8 mouse cellular contexts compared by ENCODE assay signal in genomic region chr9:21591127-21591830, GRCm38 (mm10). TPM values are rescaled to one million over a fixed set of nuclear protein-coding genes. Genes with fewer than 3 reads are reported as not detected.
DNase-seq lines count a peak whose midpoint lies in the region; ATAC-seq lines count a peak whose summit lies in the region.

No protein-coding gene starts in this region.

- H3K27me3 ChIP-seq in liver, embryonic 12.5 days (replicated peaks), result no peaks in the 10 kb centered on the region
- H3K27me3 ChIP-seq in intestine, embryonic 16.5 days (replicated peaks; ENCODE audit: control insufficient read depth, insufficient read depth, low read length), result no peaks in the 10 kb centered on the region
- H3K27me3 ChIP-seq in neural tube, embryonic 14.5 days (ENCODE audit: control insufficient read depth, insufficient read depth, low read length), result peaks cover 3% of the 10 kb centered on the region; the same call in 1 of the 2 replicates

- H3K4me2 ChIP-seq in liver, embryonic 12.5 days, result peak overlapping the region; percentile 96
- H3K4me2 ChIP-seq in intestine, embryonic 16.5 days (ENCODE audit: low read depth, low read length), result peak overlapping the region; percentile 82
- H3K4me2 ChIP-seq in neural tube, embryonic 14.5 days (ENCODE audit: low read depth, low read length), result peak overlapping the region; percentile 87; the same call in 1 of the 2 replicates

- peaks cover 35% of the 10 kb centered on the region for H3K4me1 ChIP-seq in liver, embryonic 12.5 days
- peaks cover 18% of the 10 kb centered on the region for H3K4me1 ChIP-seq in intestine, embryonic 16.5 days (ENCODE audit: control insufficient read depth, insufficient read depth, low read length)
- peaks cover 23% of the 10 kb centered on the region for H3K4me1 ChIP-seq in neural tube, embryonic 14.5 days (ENCODE audit: control insufficient read depth, insufficient read depth, low read length)

- no peaks in the 10 kb centered on the region for H3K9me3 ChIP-seq in liver, embryonic 12.5 days (replicated peaks)
- no peaks in the 10 kb centered on the region for H3K9me3 ChIP-seq in intestine, embryonic 16.5 days (ENCODE audit: control insufficient read depth, low read length)
- no peaks in the 10 kb centered on the region for H3K9me3 ChIP-seq in neural tube, embryonic 14.5 days (ENCODE audit: control insufficient read depth, low read length)

- H3K27ac ChIP-seq in liver, embryonic 12.5 days, result peak overlapping the region; percentile 81; the same call in 1 of the 2 replicates
- no peak overlapping the region for H3K27ac ChIP-seq in intestine, embryonic 16.5 days (ENCODE audit: low read length)
- no peak overlapping the region for H3K27ac ChIP-seq in neural tube, embryonic 14.5 days (ENCODE audit: low read depth, low read length)

- H3K9ac ChIP-seq in liver, embryonic 12.5 days, result no peak overlapping the region
- peak overlapping the region; percentile 96; the same call in 1 of the 2 replicates for H3K9ac ChIP-seq in intestine, embryonic 16.5 days (ENCODE audit: low read depth, low read length)
- no peak overlapping the region for H3K9ac ChIP-seq in neural tube, embryonic 14.5 days (replicated peaks; ENCODE audit: low read depth, low read length)

- no peak overlapping the region; the same call in 1 of the 2 replicates for H3K4me3 ChIP-seq in liver, embryonic 12.5 days
- H3K4me3 ChIP-seq in intestine, embryonic 16.5 days (ENCODE audit: low read length), result no peak overlapping the region
- H3K4me3 ChIP-seq in neural tube, embryonic 14.5 days (ENCODE audit: low read depth, low read length), result peak overlapping the region; percentile 96; the same call in 1 of the 2 replicates

- peaks cover 65% of the 10 kb centered on the region for H3K36me3 ChIP-seq in liver, embryonic 12.5 days
- peaks cover 11% of the 10 kb centered on the region; the same call in 1 of the 2 replicates for H3K36me3 ChIP-seq in intestine, embryonic 16.5 days (ENCODE audit: control insufficient read depth, insufficient read depth, low read length)
- H3K36me3 ChIP-seq in neural tube, embryonic 14.5 days (ENCODE audit: control insufficient read depth, insufficient read depth, low read length), result peaks cover 51% of the 10 kb centered on the region

- WGBS in liver, embryonic 12.5 days (ENCODE audit: insufficient replicate concordance), result 73% methylated on average over 6 of the region's 6 CpGs
- WGBS in intestine, embryonic 16.5 days, result 82% methylated on average over 6 of the region's 6 CpGs
- 89% methylated on average over 6 of the region's 6 CpGs for WGBS in neural tube, embryonic 14.5 days

- DNase-seq in cerebellum, adult 9-10 months, result peak; percentile 34
- no peak for DNase-seq in cerebellum, adult 8-10 months
- DNase-seq in liver, result no peak
- DNase-seq in embryo, embryonic 10 days (ENCODE audit: low spot score), result no peak
- no peak for DNase-seq in testis, postnatal 10 days (ENCODE audit: low spot score)

- no peak for ATAC-seq in liver, embryonic 12.5 days
- no peak for ATAC-seq in intestine, embryonic 16.5 days
- ATAC-seq in neural tube, embryonic 14.5 days (ENCODE audit: low read depth), result no peak

RNA-seq across cellular contexts. Expression of gene Timm29, which starts 1.2 kb away (rescaled TPM):
- polyA plus RNA-seq in liver, embryonic 12.5 days (2016; fragmentation: Nextera tagmentation; extraction: Ambion mirVana), result 31.6 and 32.8 TPM in 2 replicates
- polyA plus RNA-seq in intestine, embryonic 16.5 days (2015; fragmentation: Nextera tagmentation; extraction: Ambion mirVana), result 22.0 and 23.5 TPM in 2 replicates
- 73.0 and 77.5 TPM in 2 replicates for polyA plus RNA-seq in neural tube, embryonic 14.5 days (2014; fragmentation: Nextera tagmentation; extraction: Ambion mirVana)

RNA-seq across cellular contexts. Expression of gene Yipf2, which starts 1.3 kb away (rescaled TPM):
- 10.0 and 10.5 TPM in 2 replicates for polyA plus RNA-seq in liver, embryonic 12.5 days (2016; fragmentation: Nextera tagmentation; extraction: Ambion mirVana)
- polyA plus RNA-seq in intestine, embryonic 16.5 days (2015; fragmentation: Nextera tagmentation; extraction: Ambion mirVana), result 34.0 and 34.7 TPM in 2 replicates
- 20.3 and 21.8 TPM in 2 replicates for polyA plus RNA-seq in neural tube, embryonic 14.5 days (2014; fragmentation: Nextera tagmentation; extraction: Ambion mirVana)

RNA-seq across cellular contexts. Expression of gene Smarca4, which starts 24.7 kb away (rescaled TPM):
- 47.0 and 47.2 TPM in 2 replicates for polyA plus RNA-seq in liver, embryonic 12.5 days (2016; fragmentation: Nextera tagmentation; extraction: Ambion mirVana)
- 59.5 and 61.2 TPM in 2 replicates for polyA plus RNA-seq in intestine, embryonic 16.5 days (2015; fragmentation: Nextera tagmentation; extraction: Ambion mirVana)
- polyA plus RNA-seq in neural tube, embryonic 14.5 days (2014; fragmentation: Nextera tagmentation; extraction: Ambion mirVana), result 138 and 152 TPM in 2 replicates

RNA-seq across cellular contexts. Expression of gene Carm1, which starts 44.6 kb away (rescaled TPM):
- polyA plus RNA-seq in liver, embryonic 12.5 days (2016; fragmentation: Nextera tagmentation; extraction: Ambion mirVana), result 39.0 and 41.0 TPM in 2 replicates
- polyA plus RNA-seq in intestine, embryonic 16.5 days (2015; fragmentation: Nextera tagmentation; extraction: Ambion mirVana), result 14.3 and 15.1 TPM in 2 replicates
- 30.1 and 36.4 TPM in 2 replicates for polyA plus RNA-seq in neural tube, embryonic 14.5 days (2014; fragmentation: Nextera tagmentation; extraction: Ambion mirVana)
